Mouse (Mus musculus): ENCODE data around the gene Car10. TPM values are rescaled to one million over a fixed set of nuclear protein-coding genes. Genes with fewer than 3 reads are reported as not detected.

Car10 gene
- polyA plus RNA-seq, 1 experiment from 2014 or later = not detected

- Histone ChIP-seq H3K4me3 (replicated peaks; ENCODE audit: low read depth, low read length) (no peak overlapping the region), H3K27me3 (ENCODE audit: insufficient read depth, low read length) (no peaks in the 10 kb centered on the region), H3K4me1 (replicated peaks; ENCODE audit: insufficient read depth, low read length) (peaks cover 6% of the 10 kb centered on the region), H3K36me3 (ENCODE audit: insufficient read depth, low read length) (no peaks in the 10 kb centered on the region), H3K9ac (ENCODE audit: low read depth, low read length) (no peak overlapping the region), H3K27ac (no peak overlapping the region), H3K9me3 (replicated peaks; ENCODE audit: low read length) (no peaks in the 10 kb centered on the region), H3K4me2 (ENCODE audit: low read length) (no peak overlapping the region)
- 82% methylated on average over 6 of the region's 6 CpGs for WGBS
- TF ChIP-seq CTCF (IDR thresholded peaks at IDR 0.05; ENCODE audit: low read depth) = no peak
- DNase-seq (ENCODE audit: low spot score) (no peak), ATAC-seq (replicated peaks; ENCODE audit: low FRiP score, low read depth) (no peak)
These were observed 400.1 kb downstream of the Car10 start for GRCm38 (mm10) chr11:93497896-93498295.

GRCm38 (mm10) chr11:93500442-93500841 is 402.6 kb downstream of the Car10 start:
- DNase-seq (ENCODE audit: low spot score) (peak; percentile 59), ATAC-seq (replicated peaks; ENCODE audit: low FRiP score, low read depth) (peak; percentile 68)
- no peak for TF ChIP-seq CTCF (IDR thresholded peaks at IDR 0.05; ENCODE audit: low read depth)
- Histone ChIP-seq H3K9ac (ENCODE audit: low read depth, low read length) (no peak overlapping the region), H3K36me3 (ENCODE audit: insufficient read depth, low read length) (no peaks in the 10 kb centered on the region), H3K4me1 (replicated peaks; ENCODE audit: insufficient read depth, low read length) (peaks cover 6% of the 10 kb centered on the region), H3K27ac (no peak overlapping the region), H3K4me3 (replicated peaks; ENCODE audit: low read depth, low read length) (no peak overlapping the region), H3K9me3 (replicated peaks; ENCODE audit: low read length) (no peaks in the 10 kb centered on the region), H3K27me3 (ENCODE audit: insufficient read depth, low read length) (no peaks in the 10 kb centered on the region), H3K4me2 (ENCODE audit: low read length) (no peak overlapping the region)
- 5% methylated on average over 4 of the region's 4 CpGs for WGBS

GRCm38 (mm10) chr11:93501671-93502070 is 403.8 kb downstream of the Car10 start:
- Histone ChIP-seq H3K36me3 (ENCODE audit: insufficient read depth, low read length) (no peaks in the 10 kb centered on the region), H3K4me1 (replicated peaks; ENCODE audit: insufficient read depth, low read length) (peaks cover 6% of the 10 kb centered on the region), H3K27me3 (ENCODE audit: insufficient read depth, low read length) (no peaks in the 10 kb centered on the region), H3K27ac (no peak overlapping the region), H3K9ac (ENCODE audit: low read depth, low read length) (no peak overlapping the region), H3K9me3 (replicated peaks; ENCODE audit: low read length) (no peaks in the 10 kb centered on the region), H3K4me2 (ENCODE audit: low read length) (no peak overlapping the region), H3K4me3 (replicated peaks; ENCODE audit: low read depth, low read length) (no peak overlapping the region)
- ATAC-seq (replicated peaks; ENCODE audit: low FRiP score, low read depth) = no peak
- WGBS = 52% methylated on average over 5 of the region's 5 CpGs
- TF ChIP-seq CTCF (IDR thresholded peaks at IDR 0.05; ENCODE audit: low read depth) = no peak
- no peak for DNase-seq (ENCODE audit: low spot score)

GRCm38 (mm10) chr11:93502864-93503263 is 405.0 kb downstream of the Car10 start:
- H3K9ac ChIP-seq (ENCODE audit: low read depth, low read length) = no peak overlapping the region
- ATAC-seq (replicated peaks; ENCODE audit: low FRiP score, low read depth) = no peak
- no peaks in the 10 kb centered on the region for H3K27me3 ChIP-seq (ENCODE audit: insufficient read depth, low read length)
- H3K27ac ChIP-seq = no peak overlapping the region
- H3K4me3 ChIP-seq (replicated peaks; ENCODE audit: low read depth, low read length) = no peak overlapping the region
- no peaks in the 10 kb centered on the region for H3K36me3 ChIP-seq (ENCODE audit: insufficient read depth, low read length)
- no peak for TF ChIP-seq CTCF (IDR thresholded peaks at IDR 0.05; ENCODE audit: low read depth)
- H3K9me3 ChIP-seq (replicated peaks; ENCODE audit: low read length) = no peaks in the 10 kb centered on the region
- WGBS = 77% methylated on average over 3 of the region's 3 CpGs
- no peak for DNase-seq (ENCODE audit: low spot score)
- no peak overlapping the region for H3K4me2 ChIP-seq (ENCODE audit: low read length)
- H3K4me1 ChIP-seq (replicated peaks; ENCODE audit: insufficient read depth, low read length) = peaks cover 6% of the 10 kb centered on the region

GRCm38 (mm10) chr11:93503469-93503868 is 405.6 kb downstream of the Car10 start:
- Histone ChIP-seq H3K9ac (ENCODE audit: low read depth, low read length) (no peak overlapping the region), H3K4me2 (ENCODE audit: low read length) (no peak overlapping the region), H3K4me3 (replicated peaks; ENCODE audit: low read depth, low read length) (no peak overlapping the region), H3K27me3 (ENCODE audit: insufficient read depth, low read length) (no peaks in the 10 kb centered on the region), H3K9me3 (replicated peaks; ENCODE audit: low read length) (no peaks in the 10 kb centered on the region), H3K27ac (no peak overlapping the region), H3K4me1 (replicated peaks; ENCODE audit: insufficient read depth, low read length) (peaks cover 6% of the 10 kb centered on the region), H3K36me3 (ENCODE audit: insufficient read depth, low read length) (no peaks in the 10 kb centered on the region)
- WGBS = 32% methylated on average over 2 of the region's 2 CpGs
- no peak for ATAC-seq (replicated peaks; ENCODE audit: low FRiP score, low read depth)
- DNase-seq (ENCODE audit: low spot score) = peak; percentile 12
- TF ChIP-seq CTCF (IDR thresholded peaks at IDR 0.05; ENCODE audit: low read depth) = peak; percentile 57

GRCm38 (mm10) chr11:93509527-93510235 is 411.9 kb downstream of the Car10 start:
- Histone ChIP-seq H3K9ac (ENCODE audit: low read depth, low read length) (no peak overlapping the region), H3K27me3 (ENCODE audit: insufficient read depth, low read length) (no peaks in the 10 kb centered on the region), H3K36me3 (ENCODE audit: insufficient read depth, low read length) (no peaks in the 10 kb centered on the region), H3K4me2 (ENCODE audit: low read length) (no peak overlapping the region), H3K4me3 (replicated peaks; ENCODE audit: low read depth, low read length) (no peak overlapping the region), H3K4me1 (replicated peaks; ENCODE audit: insufficient read depth, low read length) (no peaks in the 10 kb centered on the region), H3K27ac (no peak overlapping the region), H3K9me3 (replicated peaks; ENCODE audit: low read length) (no peaks in the 10 kb centered on the region)
- ATAC-seq (replicated peaks; ENCODE audit: low FRiP score, low read depth) = no peak
- no peak for TF ChIP-seq CTCF (IDR thresholded peaks at IDR 0.05; ENCODE audit: low read depth)
- 63% methylated on average over 11 of the region's 11 CpGs for WGBS
- no peak for DNase-seq (ENCODE audit: low spot score)

- Histone ChIP-seq H3K4me2 (ENCODE audit: low read length) (no peak overlapping the region), H3K9me3 (replicated peaks; ENCODE audit: low read length) (no peaks in the 10 kb centered on the region), H3K4me1 (replicated peaks; ENCODE audit: insufficient read depth, low read length) (no peaks in the 10 kb centered on the region), H3K27me3 (ENCODE audit: insufficient read depth, low read length) (no peaks in the 10 kb centered on the region), H3K9ac (ENCODE audit: low read depth, low read length) (no peak overlapping the region), H3K4me3 (replicated peaks; ENCODE audit: low read depth, low read length) (no peak overlapping the region), H3K27ac (no peak overlapping the region), H3K36me3 (ENCODE audit: insufficient read depth, low read length) (no peaks in the 10 kb centered on the region)
- no peak for TF ChIP-seq CTCF (IDR thresholded peaks at IDR 0.05; ENCODE audit: low read depth)
- ATAC-seq (replicated peaks; ENCODE audit: low FRiP score, low read depth) = no peak
- no peak for DNase-seq (ENCODE audit: low spot score)
- 84% methylated on average over 2 of the region's 2 CpGs for WGBS
These were observed 415.0 kb downstream of the Car10 start for GRCm38 (mm10) chr11:93512843-93513242.

Data from kidney, postnatal 0 days (tissue).